Mouse (Mus musculus) cerebellum, postnatal 36 days (tissue): ENCODE data around the gene Ankrd7.
"Not testable (repeated sequence)": the region's sequence is repeated elsewhere in the genome, so short reads cannot be mapped to it uniquely, and the experiment has no call there.

Source experiments
- DNase-seq, 2 experiments: peaks; one replicate each; pipeline ENCODE4 v3.0.0; 2021 to 2022; ENCODE audit warnings: mixed read lengths in 2 of 2

Ankrd7 gene

DNA sequence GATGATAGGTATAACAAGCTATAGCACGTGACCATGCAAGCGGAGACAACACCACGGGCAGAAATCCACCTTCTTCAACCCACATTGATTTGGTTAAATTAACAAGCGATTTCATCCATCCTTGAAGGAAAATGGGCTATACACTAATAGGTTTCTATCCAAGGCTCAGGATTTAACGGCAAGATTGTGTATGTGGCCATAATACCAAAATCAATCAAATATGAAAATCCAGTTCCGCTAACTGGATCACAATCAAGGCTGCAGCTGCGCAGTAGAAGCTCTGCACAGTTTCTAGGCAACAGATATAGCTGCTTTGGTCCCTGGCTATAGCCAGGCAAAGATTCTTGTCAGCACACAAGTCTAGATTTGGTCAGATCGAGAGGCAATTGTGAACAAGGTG, at the start of gene Ankrd7:
Gene Ankrd7, plus strand, starts transcription at position 301 of the 400 bp plus-strand sequence.
- DNase-seq: no peak

DNA sequence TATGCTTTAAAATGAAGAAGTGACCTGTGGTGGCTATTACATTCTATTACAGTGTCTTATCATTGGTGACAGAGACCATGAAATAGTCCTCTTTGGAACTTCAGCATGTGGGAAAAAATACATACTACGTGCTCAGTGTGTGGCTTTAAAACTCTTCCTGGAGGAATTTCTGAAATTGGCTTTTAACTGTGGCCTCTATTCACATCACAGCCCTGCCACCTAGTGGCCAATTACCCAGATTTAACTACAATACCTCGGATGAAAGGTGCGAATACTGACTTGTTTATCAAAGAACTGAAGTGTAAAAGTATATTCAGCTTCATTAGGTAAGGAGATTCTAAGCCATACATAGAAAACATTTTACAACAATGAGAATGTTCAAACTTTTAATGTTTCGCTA, 46.8 kb upstream of the Ankrd7 start:
- DNase-seq: peak; percentile 53 to 67

DNA sequence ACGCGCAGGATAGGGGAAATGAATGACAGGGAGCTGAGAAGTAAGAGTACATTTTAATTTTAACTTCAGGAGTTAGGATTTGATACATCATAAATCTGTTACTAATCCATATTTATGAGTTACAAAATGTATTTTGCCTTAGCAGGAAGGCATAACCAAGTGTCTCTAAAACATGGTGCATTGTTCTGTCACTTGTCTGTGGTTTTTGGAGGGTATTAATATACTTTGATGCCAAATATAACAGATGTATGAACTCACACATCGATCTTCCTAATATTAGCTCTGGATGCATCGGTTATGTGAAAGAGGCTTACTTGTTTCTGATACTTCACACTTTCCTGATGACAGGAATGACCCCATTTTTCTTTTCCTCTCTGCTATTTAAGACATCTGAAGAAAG, 45.9 kb upstream of the Ankrd7 start:
- no peak for DNase-seq

DNA sequence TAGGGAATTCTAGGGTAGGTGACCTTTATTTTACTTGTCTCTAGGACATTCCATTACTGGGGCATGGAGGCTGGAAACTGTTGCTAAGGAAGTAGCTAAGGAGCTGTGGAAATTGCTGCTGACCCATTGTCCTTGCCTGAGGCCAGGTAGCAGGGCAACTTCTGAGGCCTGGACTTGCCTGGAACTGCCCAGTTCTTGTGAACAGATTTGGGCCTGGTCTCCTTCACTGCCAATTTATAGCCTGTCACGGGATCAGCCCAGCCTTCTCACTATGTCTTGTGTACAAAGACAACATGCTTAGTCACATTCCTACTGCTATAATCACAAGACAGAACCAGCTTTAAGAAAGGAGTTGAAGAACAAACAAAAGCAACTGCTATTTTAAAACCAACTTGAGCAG, 43.3 kb upstream of the Ankrd7 start:
- DNase-seq: no peak

DNA sequence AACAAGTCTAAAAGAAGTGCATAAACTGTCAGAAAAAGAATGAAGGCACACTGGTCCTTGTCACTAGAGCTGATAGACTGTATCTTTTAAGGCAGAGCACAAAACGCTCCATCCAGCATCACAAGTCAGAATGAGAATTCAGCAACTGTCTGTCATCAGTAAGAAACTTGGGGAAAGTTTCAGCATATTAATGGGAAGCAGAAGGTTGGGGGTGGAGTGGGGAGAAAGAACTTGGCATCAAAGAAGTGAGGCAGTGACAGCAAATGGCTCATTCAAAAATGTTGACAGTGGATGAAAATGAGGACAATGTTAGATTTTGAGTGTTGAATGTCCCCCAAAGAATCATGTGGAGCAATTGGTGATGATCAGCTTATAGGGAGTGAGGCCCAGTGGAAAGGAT, 33.2 kb upstream of the Ankrd7 start:
- no peak for DNase-seq

DNA sequence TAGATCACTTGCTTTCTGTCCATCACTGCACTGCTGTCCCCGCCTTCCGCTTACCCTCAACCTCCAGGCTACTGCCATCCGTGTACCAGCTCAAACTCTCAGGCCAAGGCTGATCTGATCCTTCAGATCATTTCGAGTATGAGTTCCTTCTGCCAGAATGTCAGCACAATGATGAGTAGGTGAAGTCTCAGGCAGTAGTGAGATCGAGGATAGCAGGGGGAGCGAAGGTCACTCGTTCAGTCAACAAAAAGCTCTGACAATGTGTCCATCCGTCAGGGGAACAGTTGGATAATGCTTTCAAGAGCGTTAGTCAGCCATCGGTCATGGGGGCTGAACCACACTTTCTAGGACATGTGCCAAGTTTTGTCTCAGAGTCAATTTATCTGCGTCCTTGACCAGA, 21.6 kb upstream of the Ankrd7 start:
- DNase-seq: not testable (repeated sequence)

DNA sequence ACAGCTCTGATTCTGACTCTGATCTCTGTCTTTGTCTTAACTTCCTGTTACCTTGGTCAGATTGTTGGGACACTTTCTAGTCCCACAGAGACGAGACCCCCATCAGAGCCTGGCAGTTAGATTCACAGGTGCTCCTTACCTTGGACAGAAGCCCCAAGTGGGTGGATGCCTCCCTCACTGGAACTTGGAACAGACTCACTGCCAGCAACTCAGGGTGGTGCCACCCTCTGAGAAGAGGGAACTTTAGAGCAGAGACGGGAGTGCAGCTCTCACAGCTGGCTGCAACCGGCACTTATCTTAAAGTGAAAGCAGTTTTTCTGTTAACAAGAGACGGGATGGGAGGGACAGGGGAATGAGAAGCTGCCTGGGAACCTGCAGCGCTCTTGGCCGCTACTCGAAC, 20.5 kb upstream of the Ankrd7 start:
- DNase-seq: not testable (repeated sequence)

DNA sequence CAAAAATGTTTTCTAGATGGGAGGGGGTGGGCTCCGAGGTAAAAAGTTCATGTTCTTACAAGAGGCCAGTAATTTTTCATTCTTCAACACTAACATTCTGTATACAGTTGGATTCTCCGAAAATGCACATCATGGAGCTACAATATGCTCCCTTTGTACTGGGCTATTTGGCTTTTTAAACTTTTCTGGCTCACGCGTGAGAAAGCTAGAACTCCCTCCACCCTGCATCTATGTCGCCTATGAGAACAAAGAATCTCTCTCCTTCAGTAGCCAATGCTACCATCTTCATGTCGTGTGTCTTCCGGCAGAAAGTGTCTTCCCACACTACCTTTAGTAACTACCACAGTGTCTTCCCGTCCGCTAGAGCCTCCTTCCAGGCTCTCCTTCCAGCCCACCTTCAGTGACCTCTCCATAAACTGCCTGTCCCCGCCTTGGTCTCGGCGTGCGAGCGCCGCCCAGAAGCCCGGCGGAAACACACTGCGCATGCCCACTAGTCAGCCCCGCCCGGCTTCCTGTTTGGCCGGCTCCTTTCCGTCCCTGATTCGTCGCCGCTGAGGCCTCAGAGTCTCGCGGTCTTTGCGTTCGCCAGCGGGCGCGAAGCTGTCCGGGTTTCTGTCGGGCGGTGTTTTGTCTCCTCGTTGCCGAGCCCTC, 17.9 kb upstream of the Ankrd7 start, which contains the start of gene Lsm8:
Gene Lsm8, plus strand, starts transcription at position 529 of the 651 bp plus-strand sequence.
- peak; percentile 94 for DNase-seq

DNA sequence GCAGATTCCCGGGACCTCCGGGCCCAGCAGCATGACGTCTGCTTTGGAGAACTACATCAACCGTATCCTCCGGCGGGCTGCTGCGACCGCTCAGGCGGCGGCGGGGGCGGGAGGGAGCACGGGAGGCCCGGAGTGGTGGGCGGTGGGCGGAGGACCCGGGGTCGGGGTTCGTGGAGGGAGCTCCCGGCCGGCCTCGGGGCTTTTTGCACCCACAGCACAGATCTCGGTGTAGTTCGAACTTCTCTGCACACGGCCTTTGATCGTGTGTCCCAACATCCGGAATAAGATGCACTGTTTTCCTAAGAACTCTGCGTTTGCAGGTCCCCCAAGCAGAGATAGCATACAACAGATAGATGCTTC, 17.4 kb upstream of the Ankrd7 start:
- no peak for DNase-seq

DNA sequence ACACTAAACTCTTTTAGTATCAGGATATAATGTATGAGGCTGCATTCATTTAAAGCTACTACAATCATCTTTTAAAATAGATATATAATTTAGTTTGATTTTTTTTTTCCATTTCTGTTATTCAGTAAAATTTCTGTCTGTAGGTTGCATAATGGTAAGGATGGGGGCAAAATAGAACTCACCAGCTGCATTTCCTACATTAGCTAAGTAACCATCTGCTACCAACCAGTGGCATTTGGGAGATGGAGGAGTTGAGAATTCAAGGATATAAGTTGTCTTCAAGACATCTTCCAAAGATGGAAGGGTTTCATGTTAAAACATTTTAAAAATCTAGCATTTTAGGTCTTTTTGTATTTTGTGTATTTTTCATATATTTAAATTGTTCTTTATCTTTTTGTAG, 10.8 kb upstream of the Ankrd7 start:
- no peak for DNase-seq

DNA sequence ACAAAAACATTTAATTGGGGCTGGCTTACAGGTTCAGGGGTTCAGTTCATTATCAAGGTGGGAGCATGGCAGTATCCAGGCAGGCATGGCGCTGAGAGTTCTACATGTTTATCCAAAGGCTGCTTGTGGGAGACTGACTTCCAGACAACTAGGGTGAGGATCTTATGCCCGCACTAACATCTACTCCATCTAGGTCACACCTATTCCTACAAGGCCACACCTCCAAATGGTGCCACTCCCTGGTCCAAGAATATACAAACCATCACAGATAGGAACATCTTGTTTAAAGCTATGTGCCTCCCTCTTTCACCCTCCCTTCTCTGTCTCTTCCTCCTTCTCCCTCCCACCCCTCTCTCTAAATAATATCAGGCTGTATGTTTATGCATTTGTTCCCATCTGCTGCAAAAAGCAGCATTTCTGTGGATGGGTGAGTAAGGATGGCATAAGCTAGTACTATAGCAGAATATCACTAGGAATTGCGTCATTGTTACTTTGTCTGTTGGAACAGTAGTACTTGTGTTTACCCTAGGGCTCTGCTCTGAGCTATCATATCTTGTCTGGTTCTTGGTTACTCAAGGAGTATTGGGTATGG, 9.5 kb upstream of the Ankrd7 start:
- DNase-seq: no peak

DNA sequence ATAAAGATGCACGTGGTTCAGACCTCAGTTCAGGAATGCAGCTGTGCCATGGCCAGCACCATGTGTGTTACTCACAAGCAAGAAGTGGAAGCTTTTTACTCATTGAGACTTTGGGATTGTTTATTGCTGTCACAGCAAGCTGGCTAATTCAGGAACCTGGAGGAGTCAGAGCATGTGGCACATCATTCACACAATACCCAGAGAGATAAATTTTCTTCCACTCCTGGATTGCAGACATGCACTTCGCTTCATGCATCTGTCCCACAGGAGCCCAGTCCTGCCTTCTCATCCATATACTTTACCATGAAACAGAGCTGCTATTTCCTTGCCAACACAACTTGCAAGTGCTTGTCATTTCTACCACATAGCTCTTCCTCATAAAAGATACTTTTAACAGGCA, 22.9 kb downstream of the Ankrd7 start:
- no peak for DNase-seq

DNA sequence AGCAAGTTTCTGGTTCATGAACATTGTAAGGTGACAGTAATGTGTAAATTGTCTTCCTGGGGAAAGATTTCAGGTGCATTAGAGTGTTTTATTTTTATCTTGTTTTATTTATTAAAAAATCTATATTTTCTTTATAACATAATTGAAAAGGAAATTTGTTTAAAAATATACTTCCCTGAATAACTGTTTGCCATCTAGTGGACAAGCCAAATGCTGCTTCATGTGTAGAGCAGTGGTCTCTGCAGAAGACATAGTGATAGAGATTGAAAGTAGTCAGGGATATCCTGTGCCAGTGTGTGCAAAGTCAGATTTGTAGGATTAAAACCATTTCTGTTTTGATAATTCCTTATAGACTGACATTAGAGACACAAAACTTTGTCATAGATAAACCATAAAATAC, 28.0 kb downstream of the Ankrd7 start:
- DNase-seq: no peak

DNA sequence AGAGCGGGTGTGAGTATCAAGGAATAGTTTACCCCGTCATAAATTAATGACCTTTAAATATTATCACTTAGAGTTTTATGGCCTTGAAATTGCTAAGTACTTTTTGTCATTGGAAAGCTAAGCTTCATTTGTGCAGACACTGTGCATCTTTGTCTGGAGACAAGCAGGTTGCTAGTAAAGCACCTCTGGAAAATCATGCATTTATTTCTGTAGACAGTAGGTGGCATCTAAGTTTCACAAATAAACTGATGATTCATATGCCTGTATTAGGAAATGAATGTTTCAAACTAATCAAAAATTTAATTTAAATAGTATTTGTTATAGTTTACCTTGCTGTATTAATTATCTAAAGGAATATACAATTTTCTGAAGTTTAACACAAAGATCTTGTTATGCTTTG, 41.1 kb downstream of the Ankrd7 start:
- DNase-seq: no peak

DNA sequence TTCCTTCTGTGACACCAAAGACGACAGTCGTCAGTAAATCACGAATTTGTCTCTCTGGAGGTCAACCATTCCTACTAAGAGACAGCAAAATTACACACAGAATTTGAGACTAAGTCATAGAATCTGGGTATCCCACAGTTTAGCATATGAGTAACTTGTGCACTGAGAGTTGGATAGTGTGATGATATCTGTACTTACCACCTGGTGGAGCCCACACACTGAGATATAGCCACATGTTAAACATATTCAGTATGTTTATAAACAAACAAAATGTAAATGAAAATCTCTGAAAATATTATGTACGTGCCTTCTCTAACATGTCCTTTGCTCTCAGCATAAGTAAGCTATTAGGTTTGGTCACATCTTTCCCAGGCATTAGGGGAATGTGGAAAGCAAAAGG, 47.1 kb downstream of the Ankrd7 start:
- DNase-seq: peak; percentile 21 to 34

DNA sequence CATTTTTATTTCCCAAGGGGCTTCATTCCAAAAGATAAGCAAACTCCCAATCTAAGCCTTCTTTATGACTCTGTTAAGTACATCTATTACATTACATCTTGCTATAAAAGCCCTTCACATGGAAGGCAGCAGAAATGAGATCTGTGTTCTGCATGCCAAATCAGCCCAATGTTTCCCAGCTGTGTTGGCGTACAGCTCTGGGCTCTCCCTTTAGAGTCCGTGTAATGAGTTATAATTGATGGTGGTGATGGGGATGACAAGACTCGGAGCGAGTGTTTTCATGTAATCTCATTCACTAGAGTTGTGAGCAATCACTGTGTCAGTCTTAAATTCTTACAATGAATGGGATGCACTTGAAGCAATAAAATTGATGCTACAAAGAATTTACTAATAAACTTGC, 49.9 kb downstream of the Ankrd7 start:
- no peak for DNase-seq

DNA sequence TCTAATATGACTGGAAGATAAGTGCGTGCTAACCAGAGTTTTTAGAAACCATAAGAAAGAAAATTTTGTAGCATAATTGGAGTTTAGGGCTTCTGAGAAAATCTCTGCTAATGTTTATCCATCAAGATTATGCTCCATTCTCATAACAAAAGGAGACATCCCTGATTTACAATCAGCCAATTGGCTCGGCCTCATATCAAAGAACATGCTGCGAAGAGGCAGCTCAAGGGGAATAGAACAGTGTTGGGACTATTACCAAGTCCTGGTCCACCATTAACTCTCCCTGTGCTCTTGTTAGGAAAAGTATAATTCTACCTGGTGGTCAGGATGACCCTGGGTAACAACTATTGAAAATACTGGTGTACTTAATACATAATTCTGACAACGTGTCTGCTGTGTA, 50.4 kb downstream of the Ankrd7 start:
- DNase-seq: no peak
